Mouse (Mus musculus) limb, embryonic 13.5 days (tissue): ENCODE data around the gene Mylpf. TPM values are rescaled to one million over a fixed set of nuclear protein-coding genes. Genes with fewer than 3 reads are reported as not detected.
A peak's percentile ranks its signal among the peaks of the same experiment; 100 is the strongest.

ENCODE experiments used
- ATAC-seq: fragments of 200-750 bp; cut with Nextera tagmentation; 2 replicates; pipeline ENCODE4 v1.8.0; 2017; ENCODE audit warnings: low read depth, moderate number of reproducible peaks, moderate TSS enrichment; ENCODE audit not compliant: low FRiP score
- H3K27ac ChIP-seq: fragments of 300-500 bp; sonication (generic); 2 replicates; pipeline ENCODE4 v1.5.1; 2015; ENCODE audit warnings: inconsistent platforms, mild to moderate bottlenecking, moderate library complexity
- H3K27me3 ChIP-seq: fragments of 300-500 bp; sonication (generic); 2 replicates; pipeline ENCODE4 v1.6.1; 2015; ENCODE audit warnings: mild to moderate bottlenecking, inconsistent platforms
- H3K36me3 ChIP-seq: fragments of 300-500 bp; sonication (generic); 2 replicates; pipeline ENCODE4 v1.6.1; 2015; ENCODE audit warnings: inconsistent platforms, mild to moderate bottlenecking, moderate library complexity
- H3K4me1 ChIP-seq: fragments of 300-500 bp; sonication (generic); 2 replicates; pipeline ENCODE4 v1.6.1; 2015; ENCODE audit warnings: inconsistent platforms
- H3K4me2 ChIP-seq: fragments of 300-500 bp; sonication (generic); replicated peaks from 2 replicates; pipeline ENCODE4 v1.6.1; 2015; ENCODE audit warnings: inconsistent platforms, mild to moderate bottlenecking, moderate library complexity
- H3K4me3 ChIP-seq: fragments of 300-500 bp; sonication (generic); 2 replicates; pipeline ENCODE4 v1.5.1; 2015; ENCODE audit warnings: moderate library complexity, mild to moderate bottlenecking, inconsistent platforms
- H3K9ac ChIP-seq: fragments of 300-500 bp; sonication (generic); 2 replicates; pipeline ENCODE4 v1.6.1; 2015; ENCODE audit warnings: mild to moderate bottlenecking, inconsistent platforms
- H3K9me3 ChIP-seq: fragments of 300-500 bp; sonication (generic); 2 replicates; pipeline ENCODE4 v1.6.1; 2016; ENCODE audit warnings: inconsistent platforms
- WGBS: fragments of 180-500 bp; shearing (Covaris S2); methylation state at CpG from one replicate; pipeline ENCODE4 v1.1.7; 2015; 5-methylcytosine and 5-hydroxymethylcytosine counted together
- polyA plus RNA-seq: library from polyadenylated mRNA; unstranded; fragments of >200 nt; fragmentation: Nextera tagmentation; extraction: Ambion mirVana; gene quantifications from 2 replicates; pipeline ENCODE4 v1.2.1, GENCODE M21; 2015

The Mylpf gene
- polyA plus RNA-seq, 1 experiment from 2014 or later, result 353 TPM

- WGBS, result 78% methylated on average over 2 of the region's 2 CpGs
- ATAC-seq, result no peak
These were observed 47.3 kb downstream of the Mylpf start for GRCm38 (mm10) chr7:127255965-127256364.

GRCm38 (mm10) chr7:127256518-127256917 is 47.8 kb downstream of the Mylpf start:
- Histone ChIP-seq H3K9me3 (no peaks in the 10 kb centered on the region), H3K9ac (no peak overlapping the region), H3K4me1 (peaks cover 34% of the 10 kb centered on the region), H3K36me3 (peaks cover 33% of the 10 kb centered on the region), H3K27ac (no peak overlapping the region), H3K27me3 (no peaks in the 10 kb centered on the region), H3K4me2 (no peak overlapping the region), H3K4me3 (no peak overlapping the region)
- whole genome bisulfite sequencing, result 83% methylated on average over 5 of the region's 5 CpGs
- ATAC-seq, result no peak

More at GRCm38 (mm10) chr7:127255965-127256364, 47.3 kb downstream of the Mylpf start:
- peaks cover 37% of the 10 kb centered on the region for H3K36me3 ChIP-seq
- H3K4me3 ChIP-seq, result no peak overlapping the region
- H3K9me3 ChIP-seq, result no peaks in the 10 kb centered on the region
- no peaks in the 10 kb centered on the region for H3K27me3 ChIP-seq
- H3K9ac ChIP-seq, result no peak overlapping the region
- no peak overlapping the region for H3K4me2 ChIP-seq
- no peak overlapping the region for H3K27ac ChIP-seq
- H3K4me1 ChIP-seq, result peaks cover 29% of the 10 kb centered on the region

GRCm38 (mm10) chr7:127259186-127259905 is 50.7 kb downstream of the Mylpf start:
- peak overlapping the region; percentile 76 for H3K9ac ChIP-seq
- H3K4me2 ChIP-seq, result peak overlapping the region; percentile 88
- no peaks in the 10 kb centered on the region for H3K9me3 ChIP-seq
- peak overlapping the region; percentile 66 for H3K4me3 ChIP-seq
- ATAC-seq, result no peak
- peaks cover 30% of the 10 kb centered on the region for H3K4me1 ChIP-seq
- H3K27me3 ChIP-seq, result no peaks in the 10 kb centered on the region
- peaks cover 21% of the 10 kb centered on the region for H3K36me3 ChIP-seq
- H3K27ac ChIP-seq, result no peak overlapping the region
- 77% methylated on average over 8 of the region's 8 CpGs for WGBS

DNA sequence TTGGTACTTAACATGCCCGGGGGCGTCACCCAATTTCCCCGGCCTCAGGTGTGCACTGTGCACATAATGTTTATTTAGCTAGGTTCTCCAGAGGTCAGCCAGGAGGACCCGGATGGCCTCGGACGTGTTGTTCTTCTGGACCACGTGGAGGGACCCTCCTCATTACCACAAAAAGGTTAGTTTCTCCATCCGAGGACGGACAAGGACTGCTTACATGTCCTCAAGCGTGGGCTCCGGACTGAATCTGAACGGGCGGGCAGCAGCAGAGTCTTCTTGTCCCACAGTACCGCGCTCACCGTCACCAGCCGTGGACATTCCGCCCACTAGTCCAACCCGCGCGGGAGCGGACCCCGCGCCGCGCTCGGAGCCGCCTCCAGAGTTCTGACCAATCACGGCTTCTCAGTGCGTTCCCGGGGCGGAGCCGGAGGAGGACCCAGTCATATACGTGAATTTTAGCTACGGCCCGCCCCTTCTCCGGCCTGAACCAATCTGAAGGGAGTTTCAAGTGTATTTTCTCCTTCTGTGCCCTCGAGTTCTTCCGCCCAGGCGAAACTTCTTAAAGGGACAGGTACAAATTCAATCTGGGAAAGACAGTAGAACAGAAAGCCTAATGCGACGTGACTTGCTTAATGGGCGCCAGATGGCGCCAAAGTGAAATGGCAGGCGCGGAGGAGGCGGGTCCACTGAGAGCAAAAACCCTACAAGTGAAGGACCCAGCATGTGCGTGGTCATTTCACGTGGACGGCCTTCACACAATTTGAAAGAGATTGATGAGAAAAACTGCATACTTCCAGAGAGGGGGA is 51.8 kb downstream of the Mylpf start, which contains the start of gene Dctpp1:
TSS of gene Dctpp1 (minus strand) at position 401 of the 803 bp plus-strand sequence.
- H3K27ac ChIP-seq, result no peak within 1 kb of the TSS
- H3K9me3 ChIP-seq, result no peaks in the 10 kb centered on the region
- ATAC-seq, result peak; percentile 99
- peaks cover 21% of the 10 kb centered on the region for H3K36me3 ChIP-seq
- peak within 1 kb of the TSS; percentile 76 for H3K9ac ChIP-seq
- H3K4me2 ChIP-seq, result peak within 1 kb of the TSS; percentile 88
- no peaks in the 10 kb centered on the region for H3K27me3 ChIP-seq
- WGBS, result under 1% methylated on average over 50 of the region's 50 CpGs
- peak within 1 kb of the TSS; percentile 66 for H3K4me3 ChIP-seq
- H3K4me1 ChIP-seq, result peaks cover 22% of the 10 kb centered on the region

- H3K4me2 ChIP-seq, result no peak overlapping the region
- no peaks in the 10 kb centered on the region for H3K27me3 ChIP-seq
- 85% methylated on average over 10 of the region's 10 CpGs for WGBS
- H3K4me1 ChIP-seq, result peaks cover 22% of the 10 kb centered on the region
- H3K36me3 ChIP-seq, result peaks cover 8% of the 10 kb centered on the region; the same call in 1 of the 2 replicates
- 0 out of 2 replicates have a peak overlapping the region, but pooled peaks have one; percentile 15 for H3K9ac ChIP-seq
- no peak overlapping the region for H3K27ac ChIP-seq
- no peak for ATAC-seq
- H3K9me3 ChIP-seq, result no peaks in the 10 kb centered on the region
- H3K4me3 ChIP-seq, result no peak overlapping the region
These were observed 53.7 kb downstream of the Mylpf start for GRCm38 (mm10) chr7:127262218-127262961.

DNA sequence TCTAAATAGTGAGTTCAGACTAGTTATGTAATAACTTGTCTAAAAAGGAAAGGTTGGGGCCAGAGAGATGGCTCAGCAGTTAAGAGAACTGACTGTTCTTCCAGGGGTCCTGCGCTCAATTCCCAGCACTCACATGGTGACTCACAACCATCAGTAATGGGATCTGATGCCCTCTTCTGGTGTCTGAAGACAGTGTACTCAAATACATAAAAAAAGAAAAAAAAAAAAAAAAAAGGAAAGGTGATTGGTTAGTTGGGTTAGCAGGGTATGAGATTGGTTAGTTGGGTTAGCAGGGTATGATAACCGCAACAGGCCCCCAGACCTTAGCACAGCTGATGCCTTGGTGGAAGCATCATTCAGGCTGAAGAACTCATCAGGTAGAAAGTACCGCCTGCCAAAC is 54.8 kb downstream of the Mylpf start:
- H3K4me3 ChIP-seq, result no peak overlapping the region
- H3K9me3 ChIP-seq, result peaks cover 5% of the 10 kb centered on the region
- no peak overlapping the region for H3K9ac ChIP-seq
- peaks cover 4% of the 10 kb centered on the region for H3K36me3 ChIP-seq
- peaks cover 22% of the 10 kb centered on the region for H3K4me1 ChIP-seq
- no peaks in the 10 kb centered on the region for H3K27me3 ChIP-seq
- WGBS, result 95% methylated on average over 3 of the region's 3 CpGs
- no peak overlapping the region for H3K4me2 ChIP-seq
- no peak for ATAC-seq
- H3K27ac ChIP-seq, result no peak overlapping the region

Other genes starting within 250 kb of the Mylpf start
- 97.1 and 105 TPM in 2 replicates for gene Cdipt, start 233.0 kb upstream of the Mylpf start, polyA plus RNA-seq
- 0.65 and 1.9 TPM in 2 replicates for gene Cdiptos, start 232.8 kb upstream of the Mylpf start, polyA plus RNA-seq
- 5.5 and 5.6 TPM in 2 replicates for gene Mvp, start 194.3 kb upstream of the Mylpf start, polyA plus RNA-seq
- gene Pagr1b, start 192.4 kb upstream of the Mylpf start, polyA plus RNA-seq, result 0.31 TPM in 1 of 2 replicates, not detected in the other
- gene Pagr1a, start 191.5 kb upstream of the Mylpf start, polyA plus RNA-seq, result 48.2 and 70.2 TPM in 2 replicates
- gene Gm42742, start 187.8 kb upstream of the Mylpf start, polyA plus RNA-seq, result 52.2 and 64.8 TPM in 2 replicates
- 6.9 and 10.4 TPM in 2 replicates for gene Prrt2, start 187.7 kb upstream of the Mylpf start, polyA plus RNA-seq
- 61.9 and 64.6 TPM in 2 replicates for gene Maz, start 181.9 kb upstream of the Mylpf start, polyA plus RNA-seq
- 113 and 118 TPM in 2 replicates for gene Kif22, start 166.4 kb upstream of the Mylpf start, polyA plus RNA-seq
- not detected in 2 replicates for gene Zg16, start 121.6 kb upstream of the Mylpf start, polyA plus RNA-seq
- gene AI467606, start 117.5 kb upstream of the Mylpf start, polyA plus RNA-seq, result 2.6 and 2.7 TPM in 2 replicates
- 3.1 and 3.4 TPM in 2 replicates for gene Qprt, start 86.7 kb upstream of the Mylpf start, polyA plus RNA-seq
- 0.25 and 0.34 TPM in 2 replicates for gene Spn, start 71.1 kb upstream of the Mylpf start, polyA plus RNA-seq
- gene Cd2bp2, start 12.8 kb upstream of the Mylpf start, polyA plus RNA-seq, result 72.2 and 72.4 TPM in 2 replicates
- gene Tbc1d10b, start 422 bp upstream of the Mylpf start, polyA plus RNA-seq, result 31.7 and 34.8 TPM in 2 replicates
- gene Zfp553, start 24.2 kb downstream of the Mylpf start, polyA plus RNA-seq, result 51.8 and 52.1 TPM in 2 replicates
- gene Sept1, start 24.2 kb downstream of the Mylpf start, polyA plus RNA-seq, result 23.5 and 27.9 TPM in 2 replicates
- 75.1 and 82.7 TPM in 2 replicates for gene Zfp771, start 35.4 kb downstream of the Mylpf start, polyA plus RNA-seq
- 172 and 176 TPM in 2 replicates for gene Dctpp1, start 51.8 kb downstream of the Mylpf start, polyA plus RNA-seq
- 69.4 and 72.8 TPM in 2 replicates for gene Sephs2, start 65.2 kb downstream of the Mylpf start, polyA plus RNA-seq
- gene Itgal, start 87.4 kb downstream of the Mylpf start, polyA plus RNA-seq, result 0.69 TPM in 2 replicates
- 19.8 and 20.6 TPM in 2 replicates for gene Zfp768, start 136.7 kb downstream of the Mylpf start, polyA plus RNA-seq
- 8.7 and 9.2 TPM in 2 replicates for gene Zfp747, start 167.2 kb downstream of the Mylpf start, polyA plus RNA-seq
- 5.9 and 6.8 TPM in 2 replicates for gene 9130019O22Rik, start 178.3 kb downstream of the Mylpf start, polyA plus RNA-seq
- gene E430018J23Rik, start 184.7 kb downstream of the Mylpf start, polyA plus RNA-seq, result 7.6 and 7.9 TPM in 2 replicates
- gene Zfp764, start 197.9 kb downstream of the Mylpf start, polyA plus RNA-seq, result 8.1 and 8.4 TPM in 2 replicates
- gene Zfp688, start 213.2 kb downstream of the Mylpf start, polyA plus RNA-seq, result 27.4 and 28.8 TPM in 2 replicates
- gene Zfp689, start 240.3 kb downstream of the Mylpf start, polyA plus RNA-seq, result 12.2 and 13.9 TPM in 2 replicates